ENCODE assay signal across 8 mouse cellular contexts in the genomic region with DNA sequence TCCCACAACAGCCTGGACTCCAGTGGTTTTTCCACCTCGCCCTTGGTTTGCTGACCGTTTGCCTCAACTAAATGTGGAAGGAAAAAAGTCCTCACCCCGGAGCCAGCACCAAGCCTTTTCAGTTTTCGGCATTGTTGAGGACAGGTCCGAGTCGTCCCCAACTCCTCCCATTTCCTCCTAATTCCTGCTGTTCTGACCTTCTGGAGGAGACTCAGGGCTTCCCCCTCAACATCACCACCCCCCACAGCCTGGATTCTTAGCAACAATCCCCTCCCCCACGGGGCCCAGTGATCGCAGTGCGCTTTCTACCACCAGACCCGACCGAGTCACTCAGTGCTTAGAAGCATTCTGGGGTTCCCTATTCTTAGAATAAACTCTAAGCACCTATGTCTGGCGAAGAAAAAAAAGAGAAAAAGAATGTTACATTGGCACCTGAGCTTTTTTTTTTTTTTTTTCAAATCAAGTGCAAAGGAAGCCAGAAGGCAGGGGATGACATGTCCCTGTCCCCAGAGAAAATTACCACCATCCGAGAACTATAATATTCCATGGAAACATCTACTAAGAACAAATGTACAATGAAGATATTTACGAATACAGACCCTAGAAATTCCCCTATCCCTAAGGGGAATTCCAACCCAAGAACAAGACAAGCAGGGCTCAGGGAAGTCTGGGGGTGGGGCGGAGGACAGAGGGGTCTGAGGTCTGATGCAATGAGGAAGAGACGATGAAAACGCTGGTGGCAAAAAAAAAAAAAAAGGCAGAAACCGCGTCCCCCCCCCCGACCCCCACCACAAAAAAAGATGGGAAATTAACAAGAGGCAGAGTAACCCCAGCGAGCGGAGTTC. TPM values are rescaled to one million over a fixed set of nuclear protein-coding genes. Genes with fewer than 3 reads are reported as not detected.
DNase-seq lines count a peak whose midpoint lies in the region; ATAC-seq and TF ChIP-seq lines count a peak whose summit lies in the region.

No protein-coding gene starts in this region.

- peak overlapping the region; percentile 96 for H3K4me2 ChIP-seq in heart, embryonic 13.5 days
- H3K4me2 ChIP-seq in midbrain, embryonic 12.5 days (replicated peaks) = peak overlapping the region; percentile 47

- TF ChIP-seq POLR2A in MEL (IDR thresholded peaks at IDR 0.05; ENCODE audit: control insufficient read depth in 1 of 2, insufficient read depth in 1 of 2, low read depth in 1 of 2, low read length in 2 of 2, poor library complexity in 1 of 2) = no peak

- TF ChIP-seq CTCF in MEL (IDR thresholded peaks at IDR 0.05 in 2 of 3, conservative IDR thresholded peaks at IDR 0.05 in 1 of 3; ENCODE audit: control insufficient read depth in 1 of 3, insufficient read depth in 1 of 3, low read depth in 2 of 3, low read length in 3 of 3, poor library complexity in 1 of 3, severe bottlenecking in 1 of 3) = no peak

- TF ChIP-seq RAD21 in MEL (IDR thresholded peaks at IDR 0.05; ENCODE audit: low read depth, low read length) = no peak

- H3K36me3 ChIP-seq in heart, embryonic 13.5 days = no peaks in the 10 kb centered on the region
- H3K36me3 ChIP-seq in MEL (ENCODE audit: control insufficient read depth in 1 of 2, insufficient read depth in 2 of 2, low read length in 2 of 2) = peaks cover 0 to 2% of the 10 kb centered on the region in 2 experiments; a peak in 1 of 4 replicates
- no peaks in the 10 kb centered on the region for H3K36me3 ChIP-seq in hindbrain, embryonic 10.5 days
- H3K36me3 ChIP-seq in midbrain, embryonic 12.5 days = no peaks in the 10 kb centered on the region

- peaks cover 82% of the 10 kb centered on the region for H3K27me3 ChIP-seq in heart, embryonic 13.5 days (replicated peaks)
- H3K27me3 ChIP-seq in MEL (ENCODE audit: control insufficient read depth in 1 of 2, insufficient read depth in 2 of 2, low read length in 2 of 2) = no peaks in the 10 kb centered on the region
- H3K27me3 ChIP-seq in hindbrain, embryonic 10.5 days (ENCODE audit: insufficient read depth, poor library complexity, severe bottlenecking) = peaks cover 58% of the 10 kb centered on the region
- peaks cover 42% of the 10 kb centered on the region for H3K27me3 ChIP-seq in midbrain, embryonic 12.5 days

- DNase-seq in heart, postnatal 14 days = no peak
- peak; percentile 55 for DNase-seq in MEL (ENCODE audit: low read depth, low spot score)
- DNase-seq in hindbrain, embryonic 10.5 days (ENCODE audit: low spot score) = peak; percentile 46
- no peak for DNase-seq in yolk sac, embryonic 10.5 days (ENCODE audit: low spot score)
- no peak for DNase-seq in adrenal gland, adult (ENCODE audit: inconsistent age in 2 of 2, low spot score in 1 of 2)
- no peak for DNase-seq in right cerebral cortex, postnatal 36 days (ENCODE audit: low spot score in 2 of 2)

- no peak overlapping the region for H3K27ac ChIP-seq in heart, embryonic 13.5 days (replicated peaks)
- peak overlapping the region; percentile 19 for H3K27ac ChIP-seq in MEL (ENCODE audit: control insufficient read depth, low read depth, low read length)
- peak overlapping the region; percentile 9; the same call in 1 of the 2 replicates for H3K27ac ChIP-seq in hindbrain, embryonic 10.5 days
- H3K27ac ChIP-seq in midbrain, embryonic 12.5 days (replicated peaks) = no peak overlapping the region

- peaks cover 20% of the 10 kb centered on the region for H3K4me1 ChIP-seq in heart, embryonic 13.5 days
- peaks cover 5 to 13% of the 10 kb centered on the region in 2 experiments for H3K4me1 ChIP-seq in MEL (ENCODE audit: control insufficient read depth in 1 of 2, insufficient read depth in 2 of 2, low read length in 2 of 2)
- H3K4me1 ChIP-seq in hindbrain, embryonic 10.5 days (replicated peaks) = peaks cover 47% of the 10 kb centered on the region
- H3K4me1 ChIP-seq in midbrain, embryonic 12.5 days = peaks cover 32% of the 10 kb centered on the region

- intact Hi-C loops in heart, postnatal 14 days (cut with DNase I) = loop anchor here (5.0 kb wide), 1 partner anchor 102 kb away; the partner anchor contains the start of genes Cbx6 and Npcd

- H3K9ac ChIP-seq in heart, embryonic 13.5 days = peak overlapping the region; percentile 33; the same call in 1 of the 2 replicates
- peak overlapping the region; percentile 44 for H3K9ac ChIP-seq in MEL (ENCODE audit: control insufficient read depth, low read depth, low read length, poor library complexity, severe bottlenecking)
- no peak overlapping the region for H3K9ac ChIP-seq in midbrain, embryonic 12.5 days (replicated peaks)

- WGBS in heart, embryonic 13.5 days = 4% methylated on average over 22 of the region's 22 CpGs
- under 1% methylated on average over 22 of the region's 22 CpGs for WGBS in hindbrain, embryonic 10.5 days
- WGBS in midbrain, embryonic 12.5 days = 1% methylated on average over 22 of the region's 22 CpGs

- no peak for TF ChIP-seq EP300 in MEL (IDR thresholded peaks at IDR 0.05; ENCODE audit: low read depth in 1 of 2, low read length in 2 of 2)

- no peak for ATAC-seq in heart, embryonic 13.5 days (ENCODE audit: extremely low read depth, insufficient number of reproducible peaks, low FRiP score, low TSS enrichment)
- ATAC-seq in midbrain, embryonic 12.5 days (ENCODE audit: low FRiP score, low read depth) = no peak

- no peaks in the 10 kb centered on the region for H3K9me3 ChIP-seq in heart, embryonic 13.5 days
- no peaks in the 10 kb centered on the region for H3K9me3 ChIP-seq in MEL (replicated peaks; ENCODE audit: insufficient read depth, low read length)
- H3K9me3 ChIP-seq in hindbrain, embryonic 10.5 days = no peaks in the 10 kb centered on the region
- no peaks in the 10 kb centered on the region for H3K9me3 ChIP-seq in midbrain, embryonic 12.5 days

- H3K79me2 ChIP-seq in MEL (ENCODE audit: control insufficient read depth, insufficient read depth, low read length, poor library complexity) = no peaks in the 10 kb centered on the region

- peak overlapping the region; percentile 76 for H3K4me3 ChIP-seq in heart, embryonic 13.5 days
- H3K4me3 ChIP-seq in MEL (ENCODE audit: control insufficient read depth in 1 of 2, insufficient read depth in 1 of 2, low read depth in 2 of 2, low read length in 2 of 2) = peak overlapping the region; percentile 7 to 32; a peak in 3 of 4 replicates
- peak overlapping the region; percentile 77 for H3K4me3 ChIP-seq in hindbrain, embryonic 10.5 days
- peak overlapping the region; percentile 18 for H3K4me3 ChIP-seq in midbrain, embryonic 12.5 days

TF ChIP-seq in MEL, 35 proteins besides CTCF, POLR2A, EP300 and RAD21:
- TF ChIP-seq MAFK (IDR thresholded peaks at IDR 0.05; ENCODE audit: borderline replicate concordance, low read depth, low read length) (no peak), CHD1 (IDR thresholded peaks at IDR 0.05; ENCODE audit: low read depth, low read length) (no peak), USF1 (IDR thresholded peaks at IDR 0.05; ENCODE audit: low read depth, low read length) (no peak), RCOR1 (IDR thresholded peaks at IDR 0.05; ENCODE audit: low read depth, low read length) (no peak), SIN3A (IDR thresholded peaks at IDR 0.05; ENCODE audit: low read length) (0 out of 2 replicates have a peak, but pooled peaks have one; percentile 37), ETS1 (IDR thresholded peaks at IDR 0.05; ENCODE audit: low read depth, low read length) (peak; percentile 14; the same call in 1 of the 2 replicates), ZNF384 (IDR thresholded peaks at IDR 0.05; ENCODE audit: low read depth, low read length) (peak; percentile 86), POLR2AphosphoS5 (IDR thresholded peaks at IDR 0.05; ENCODE audit: borderline replicate concordance, low read depth, low read length) (no peak), POLR2AphosphoS2 (IDR thresholded peaks at IDR 0.05; ENCODE audit: low read length) (no peak), UBTF (IDR thresholded peaks at IDR 0.05; ENCODE audit: borderline replicate concordance, insufficient read depth, low read depth, low read length) (no peak), ELF1 (IDR thresholded peaks at IDR 0.05; ENCODE audit: low read depth, low read length) (no peak), MYC (IDR thresholded peaks at IDR 0.05; ENCODE audit: low read depth, low read length) (no peak), BHLHE40 (IDR thresholded peaks at IDR 0.05; ENCODE audit: borderline replicate concordance, low read depth, low read length) (no peak), TCF12 (IDR thresholded peaks at IDR 0.05; ENCODE audit: low read depth, low read length) (no peak)

RNA-seq across cellular contexts. Expression of gene Cbx7, which starts 37.0 kb away (rescaled TPM):
- 1.5 TPM in 2 replicates for polyA plus RNA-seq in heart, embryonic 13.5 days (2015; fragmentation: Nextera tagmentation; extraction: Ambion mirVana)
- total RNA-seq in heart, postnatal 14 days (2021) = 1 to 10 TPM; 3.6 to 7.8 TPM
- 2.9 and 3.7 TPM in 2 replicates for total RNA-seq in MEL (2012; rRNA removed)
- 10 to 100 TPM in 1 of 2 experiments, not detected in 1; 11.1 TPM for polyA plus RNA-seq in MEL (2012; ENCODE audit: insufficient read depth in 1 of 2, insufficient read length in 2 of 2, low read depth in 1 of 2, low replicate concordance in 2 of 2, missing spikeins in 1 of 2)
- polyA plus RNA-seq in hindbrain, embryonic 10.5 days (2016; fragmentation: Nextera tagmentation; extraction: Ambion mirVana) = 2.4 and 2.9 TPM in 2 replicates
- polyA plus RNA-seq in midbrain, embryonic 12.5 days (2016; fragmentation: Nextera tagmentation; extraction: Ambion mirVana) = 4.2 and 5.6 TPM in 2 replicates

RNA-seq across cellular contexts. Expression of gene Apobec3, which starts 42.4 kb away (rescaled TPM):
- 13.5 and 13.9 TPM in 2 replicates for polyA plus RNA-seq in heart, embryonic 13.5 days (2015; fragmentation: Nextera tagmentation; extraction: Ambion mirVana)
- total RNA-seq in heart, postnatal 14 days (2021) = 10 to 100 TPM; 13.0 to 14.4 TPM
- 17.2 and 22.2 TPM in 2 replicates for total RNA-seq in MEL (2012; rRNA removed)
- 10 to 100 TPM in 1 of 2 experiments, not detected in 1; 38.6 TPM for polyA plus RNA-seq in MEL (2012; ENCODE audit: insufficient read depth in 1 of 2, insufficient read length in 2 of 2, low read depth in 1 of 2, low replicate concordance in 2 of 2, missing spikeins in 1 of 2)
- polyA plus RNA-seq in hindbrain, embryonic 10.5 days (2016; fragmentation: Nextera tagmentation; extraction: Ambion mirVana) = 6.9 and 9.0 TPM in 2 replicates
- polyA plus RNA-seq in midbrain, embryonic 12.5 days (2016; fragmentation: Nextera tagmentation; extraction: Ambion mirVana) = 5.1 and 6.9 TPM in 2 replicates

Comparison
In these comparisons a context has a peak if more than half of its experiments do, and no peak if none do; other contexts are left out.
1. H3K27ac ChIP-seq: peak in MEL (single experiment) and hindbrain, embryonic 10.5 days (single experiment); none in heart, embryonic 13.5 days (single experiment) and midbrain, embryonic 12.5 days (single experiment).
2. H3K4me3 ChIP-seq: peak in every context shown above with its lines; median percentile 77 in hindbrain, embryonic 10.5 days; 76 in heart, embryonic 13.5 days; 20 in MEL; 18 in midbrain, embryonic 12.5 days.
3. DNase-seq: peak in MEL (single experiment) and hindbrain, embryonic 10.5 days (single experiment); none in heart, postnatal 14 days (0 of 2), yolk sac, embryonic 10.5 days (single experiment), adrenal gland, adult (0 of 2) and right cerebral cortex, postnatal 36 days (0 of 2).